Mouse (Mus musculus) cortical plate, adult 2 months (tissue): Measurements from ENCODE around the gene Cdpf1. TPM values are rescaled to one million over a fixed set of nuclear protein-coding genes. Genes with fewer than 3 reads are reported as not detected.

Experiments used
- H3K27ac ChIP-seq: fragments of 200-500 bp; 2 replicates; pipeline ENCODE4 v1.5.1; 2012; ENCODE audit warnings: low read length, control low read depth, inconsistent platforms; ENCODE audit not compliant: insufficient read depth
- H3K4me1 ChIP-seq: fragments of 200-500 bp; 2 replicates; pipeline ENCODE4 v1.6.1; 2011; ENCODE audit warnings: low read length; ENCODE audit not compliant: control insufficient read depth, insufficient read depth
- H3K4me3 ChIP-seq: fragments of 200-500 bp; 2 replicates; pipeline ENCODE4 v1.5.1; 2011; ENCODE audit warnings: mild to moderate bottlenecking, low read length, control low read depth; ENCODE audit not compliant: insufficient read depth
- CTCF ChIP-seq: fragments of 200-500 bp; IDR thresholded peaks from 2 replicates; pipeline ENCODE4 v1.5.1; 2011; ENCODE audit warnings: mild to moderate bottlenecking, control low read depth, low read length; ENCODE audit not compliant: insufficient read depth; ENCODE audit errors: extremely low read depth
- POLR2A ChIP-seq: fragments of 200-500 bp; IDR thresholded peaks from 2 replicates; pipeline ENCODE4 v1.6.1; 2011; ENCODE audit warnings: mild to moderate bottlenecking, low read length, control low read depth; ENCODE audit not compliant: insufficient read depth; ENCODE audit errors: extremely low read depth
- polyA plus RNA-seq: library from polyadenylated mRNA; depleted of rRNA; stranded (reverse); fragments of >200 nt; gene quantifications from 2 replicates; pipeline ENCODE4 v1.2.3, GENCODE M21; 2012

The Cdpf1 gene
- polyA plus RNA-seq, 1 experiment = 27.2 TPM

DNA sequence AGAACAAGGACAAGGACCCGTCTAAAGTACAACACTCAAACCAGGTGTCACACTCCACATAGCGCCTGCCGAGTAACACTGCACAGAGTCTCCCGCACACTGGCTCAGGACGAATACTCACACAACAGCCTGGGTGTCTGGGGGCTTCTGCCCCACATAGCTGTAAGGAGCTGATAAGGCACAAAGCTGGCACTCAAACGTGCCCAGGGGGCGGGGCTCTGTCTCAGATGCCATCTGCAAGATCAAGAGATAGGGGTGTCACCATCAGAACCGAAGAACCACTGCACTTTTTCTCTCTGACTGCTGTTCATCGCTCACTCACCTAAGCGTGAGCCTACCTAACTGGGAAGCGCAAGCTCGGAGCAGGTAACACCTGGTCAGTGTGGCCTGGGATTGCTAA lies 2.4 kb downstream of the Cdpf1 start:
- TF ChIP-seq CTCF = no peak
- Histone ChIP-seq H3K27ac (no peak overlapping the region), H3K4me3 (no peak overlapping the region), H3K4me1 (peaks cover 4% of the 10 kb centered on the region; the same call in 1 of the 2 replicates)

DNA sequence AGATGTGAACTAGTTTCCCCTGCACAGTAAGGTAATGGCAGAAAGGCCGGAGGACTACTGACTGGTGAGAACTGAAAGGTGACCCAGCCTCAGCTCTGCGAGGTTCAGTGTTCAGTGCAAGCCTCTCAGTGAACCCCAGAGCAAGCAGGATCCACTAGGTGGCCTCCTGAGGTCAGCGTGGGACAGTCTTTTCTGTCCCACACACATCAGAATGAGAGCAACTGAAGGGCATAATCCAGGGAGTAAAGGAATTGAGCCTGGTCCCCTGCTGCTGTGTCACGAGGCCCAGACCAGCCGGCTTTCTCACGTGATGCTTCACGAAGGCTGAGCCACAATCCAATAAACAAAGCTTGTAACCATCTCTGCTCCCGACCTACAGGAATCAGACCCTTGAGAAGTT lies 3.1 kb downstream of the Cdpf1 start:
- TF ChIP-seq CTCF (no peak), POLR2A (no peak)
- H3K4me1 ChIP-seq = peaks cover 4% of the 10 kb centered on the region; the same call in 1 of the 2 replicates

DNA sequence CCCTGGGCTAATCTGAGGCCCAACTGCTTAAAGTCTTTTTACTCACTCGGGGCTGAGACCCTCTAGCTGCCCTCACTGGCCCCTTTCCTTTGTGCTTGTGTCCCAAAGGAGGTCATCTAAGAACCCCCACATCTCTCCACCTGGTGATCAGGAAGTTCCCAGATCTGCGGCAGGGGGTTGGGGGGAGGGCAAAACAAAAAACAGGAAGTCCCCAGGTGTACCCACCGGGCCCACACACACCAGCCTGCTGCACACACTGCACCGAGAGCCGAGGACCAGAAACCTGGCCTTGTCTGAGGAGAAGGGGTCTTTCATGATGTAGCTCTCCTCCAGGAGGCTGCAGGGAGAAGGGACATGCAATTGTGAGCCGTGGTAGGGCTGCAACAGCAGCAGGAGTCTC lies 3.5 kb downstream of the Cdpf1 start:
- Histone ChIP-seq H3K27ac (no peak overlapping the region), H3K4me1 (peaks cover 4% of the 10 kb centered on the region; the same call in 1 of the 2 replicates), H3K4me3 (no peak overlapping the region)
- TF ChIP-seq CTCF (no peak), POLR2A (no peak)

More for the DNA sequence above, 3.1 kb downstream of the Cdpf1 start:
- Histone ChIP-seq H3K4me3 (no peak overlapping the region), H3K27ac (no peak overlapping the region)

DNA sequence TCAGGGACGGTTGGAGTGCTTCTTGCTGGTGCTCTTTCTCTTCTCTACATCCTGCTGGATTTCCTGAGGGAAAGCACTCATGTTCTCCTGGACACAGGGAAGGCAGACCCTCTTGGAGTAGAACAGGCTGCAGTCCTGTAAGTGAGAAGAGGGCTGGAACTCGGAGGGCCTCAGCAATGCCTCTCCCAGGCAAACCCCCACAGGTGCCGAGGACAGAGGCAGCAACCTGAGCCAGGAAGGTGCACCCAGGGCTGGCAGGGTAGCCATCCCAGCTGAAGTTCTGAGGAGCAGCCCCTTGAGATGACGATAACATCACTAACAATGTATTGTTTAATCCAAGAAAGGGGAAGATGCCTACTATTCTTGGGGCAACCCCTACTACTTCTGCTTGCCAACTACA lies 4.1 kb downstream of the Cdpf1 start:
- TF ChIP-seq POLR2A (no peak), CTCF (no peak)
- Histone ChIP-seq H3K4me3 (no peak overlapping the region), H3K4me1 (peaks cover 4% of the 10 kb centered on the region; the same call in 1 of the 2 replicates), H3K27ac (no peak overlapping the region)

DNA sequence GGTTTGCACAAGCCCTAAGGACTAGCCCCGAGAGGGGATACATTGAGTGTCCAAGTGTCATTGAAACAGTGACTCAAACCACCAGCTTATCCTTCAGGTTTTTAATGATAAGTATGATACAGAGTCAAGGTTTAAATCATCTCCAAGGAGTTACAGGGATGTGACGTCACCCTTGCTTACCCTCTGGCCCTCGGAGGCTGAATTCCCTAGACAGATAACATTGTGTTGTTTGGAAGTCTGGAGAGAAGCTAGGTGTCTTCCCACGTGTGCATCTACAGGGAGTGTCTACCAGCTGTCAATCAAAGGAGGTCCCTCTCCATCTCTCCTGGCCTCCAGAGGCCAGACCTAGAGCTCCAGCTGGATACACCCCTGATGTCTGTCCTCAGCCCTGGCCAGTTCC lies 4.6 kb downstream of the Cdpf1 start:
- Histone ChIP-seq H3K27ac (no peak overlapping the region), H3K4me1 (peaks cover 4% of the 10 kb centered on the region; the same call in 1 of the 2 replicates), H3K4me3 (no peak overlapping the region)
- TF ChIP-seq CTCF (no peak), POLR2A (no peak)

DNA sequence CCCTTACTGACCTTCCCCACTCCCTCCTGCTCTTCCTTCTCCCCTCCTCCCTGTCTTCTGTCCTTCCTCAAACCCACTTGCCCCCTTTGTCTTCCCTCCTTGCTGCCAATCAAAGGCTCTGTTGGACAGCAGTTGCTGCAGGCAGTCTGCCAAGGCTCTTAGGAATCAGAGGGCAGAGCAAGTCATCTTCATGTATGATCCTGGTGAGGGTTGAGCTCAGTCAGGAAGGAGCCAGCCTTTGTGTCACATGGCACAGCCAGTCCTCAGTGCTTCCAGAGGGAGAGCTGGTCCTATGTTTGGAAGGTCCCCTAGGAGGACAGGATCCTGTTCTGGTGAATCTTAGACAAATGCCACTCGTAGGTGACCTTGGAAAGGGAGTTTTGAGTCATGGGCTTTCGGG lies 8.6 kb downstream of the Cdpf1 start:
- Histone ChIP-seq H3K4me1 (no peaks in the 10 kb centered on the region), H3K27ac (no peak overlapping the region), H3K4me3 (no peak overlapping the region)
- TF ChIP-seq POLR2A (no peak), CTCF (no peak)

DNA sequence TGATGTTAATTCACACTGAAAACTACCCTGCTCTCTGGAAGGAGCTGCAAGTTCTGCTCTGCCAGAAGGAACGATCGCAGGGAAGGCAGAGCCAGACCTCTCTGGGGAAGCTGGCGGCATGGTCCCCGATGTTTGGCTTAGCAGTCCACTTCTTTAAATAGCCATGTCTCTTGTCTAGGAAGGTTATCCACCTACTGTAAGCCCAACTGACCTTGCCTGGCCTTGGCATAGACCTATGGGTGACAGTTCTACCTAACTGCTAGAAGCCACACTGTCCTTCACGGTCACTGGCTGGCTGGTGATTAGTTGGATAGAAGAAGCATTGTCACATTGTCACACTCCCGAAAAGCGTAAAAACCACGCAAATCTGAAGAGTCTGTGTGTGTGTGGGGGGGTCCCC lies 12.8 kb downstream of the Cdpf1 start:
- TF ChIP-seq CTCF (no peak), POLR2A (no peak)

DNA sequence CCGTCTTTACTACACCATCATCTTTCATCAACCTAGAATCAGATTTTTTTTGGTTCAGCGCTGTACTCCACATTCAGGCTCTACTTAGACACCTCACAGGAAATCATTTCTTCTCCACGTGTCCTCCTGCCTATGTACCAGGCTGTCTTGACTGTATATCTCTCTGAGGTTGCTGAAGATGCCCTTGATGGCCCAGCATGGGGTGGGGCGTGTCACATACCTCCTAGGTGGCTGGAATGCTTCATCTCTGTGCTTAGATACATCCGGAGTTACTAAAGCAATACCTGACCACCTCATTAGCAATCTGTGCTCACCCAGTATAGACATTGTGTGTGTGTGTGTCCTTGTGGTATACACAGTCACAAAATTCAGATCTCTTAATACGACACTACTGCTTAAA lies 16.0 kb downstream of the Cdpf1 start:
- TF ChIP-seq POLR2A (no peak), CTCF (no peak)
- Histone ChIP-seq H3K4me3 (no peak overlapping the region), H3K4me1 (no peaks in the 10 kb centered on the region), H3K27ac (no peak overlapping the region)

More for the DNA sequence above, 12.8 kb downstream of the Cdpf1 start:
- H3K4me1 ChIP-seq = no peaks in the 10 kb centered on the region
- no peak overlapping the region for H3K27ac ChIP-seq
- H3K4me3 ChIP-seq = no peak overlapping the region

DNA sequence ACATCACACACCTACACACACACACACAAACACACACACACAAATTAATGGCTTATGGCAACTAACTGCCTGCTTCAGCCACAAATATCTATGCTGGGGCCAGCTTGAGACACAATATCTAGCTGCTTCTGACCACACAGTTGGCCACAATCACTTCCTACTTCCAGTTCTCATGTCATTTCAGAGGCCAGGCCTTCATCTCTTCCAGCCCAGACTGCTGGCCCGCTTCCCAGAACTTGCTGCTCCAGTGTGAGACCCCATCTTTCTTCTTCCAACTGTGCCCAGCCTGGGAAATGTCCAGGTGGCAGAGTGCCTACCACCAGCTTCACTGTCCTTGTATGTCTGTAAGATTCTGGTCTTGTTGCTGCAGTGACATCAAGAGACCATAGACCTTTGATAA lies 18.7 kb downstream of the Cdpf1 start:
- TF ChIP-seq CTCF (no peak), POLR2A (no peak)
- no peak overlapping the region for H3K27ac ChIP-seq
- no peak overlapping the region for H3K4me3 ChIP-seq
- H3K4me1 ChIP-seq = no peaks in the 10 kb centered on the region

DNA sequence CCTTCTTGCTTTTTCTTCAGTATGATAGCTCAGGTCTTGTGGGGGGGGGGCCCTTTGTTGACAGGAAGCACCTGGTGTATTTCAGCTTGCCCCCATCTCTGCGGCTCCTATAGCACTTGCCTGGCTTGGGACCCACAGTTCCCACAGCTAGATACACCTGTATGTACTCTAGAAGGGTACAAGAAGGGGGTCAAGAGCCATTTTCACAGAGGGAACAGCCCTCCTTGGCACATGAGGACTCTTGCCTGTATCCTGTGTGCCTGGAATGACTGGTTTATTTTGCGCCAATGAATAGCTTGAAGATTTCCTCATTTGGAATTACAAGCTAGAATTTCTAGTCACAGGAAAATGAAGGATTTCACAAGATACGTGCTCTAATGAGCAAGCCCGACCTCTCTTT lies 20.0 kb downstream of the Cdpf1 start:
- Histone ChIP-seq H3K4me1 (no peaks in the 10 kb centered on the region), H3K27ac (no peak overlapping the region), H3K4me3 (no peak overlapping the region)
- no peak for TF ChIP-seq CTCF
- TF ChIP-seq POLR2A = no peak

DNA sequence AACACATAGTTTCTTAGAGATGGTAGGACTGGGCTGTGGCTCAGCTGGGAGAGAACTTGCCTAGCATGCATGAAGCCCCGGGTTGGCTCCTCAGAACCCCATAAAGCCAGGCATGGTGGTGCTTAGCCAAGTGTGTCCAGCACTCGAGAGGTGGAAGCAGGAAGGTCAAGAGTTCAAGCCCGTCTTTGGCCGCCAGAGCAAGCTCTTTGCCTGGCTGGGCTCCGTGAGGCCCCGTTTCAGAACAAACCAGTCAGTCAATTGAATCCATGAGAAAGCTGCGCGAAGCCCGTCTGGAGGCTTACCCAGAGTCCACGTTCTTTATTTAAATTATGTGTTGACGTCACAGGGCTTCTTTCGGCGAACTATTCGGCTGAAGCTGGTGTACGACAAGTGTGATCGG lies 22.9 kb downstream of the Cdpf1 start:
- no peak overlapping the region for H3K4me3 ChIP-seq
- H3K4me1 ChIP-seq = no peaks in the 10 kb centered on the region
- TF ChIP-seq POLR2A (no peak), CTCF (no peak)
- no peak overlapping the region for H3K27ac ChIP-seq
